In genomic region chr8:122836696-122837095, GRCm38 (mm10) we compare ENCODE assay signal across 28 mouse cellular contexts. TPM values are rescaled to one million over a fixed set of nuclear protein-coding genes. Genes with fewer than 3 reads are reported as not detected.
DNase-seq lines count a peak whose midpoint lies in the region; ATAC-seq and TF ChIP-seq lines count a peak whose summit lies in the region.
"Had no signal": no experiment of that assay in that cellular context is flagged by ENCODE, and none has a peak within 500 bp of the region (broad histone marks: within the 10 kb centered on the region; RNA-seq: fewer than 3 reads in every experiment).

No protein-coding gene starts in this region.

- no peak for DNase-seq in liver, postnatal 0 days
- DNase-seq in layer of hippocampus, adult 9-11 months = no peak
- no peak for DNase-seq in right cerebral cortex, postnatal 14 days
- DNase-seq: adrenal gland, postnatal 10 days; adrenal gland, postnatal 36 days; cerebellum, adult 18-20 months; cerebellum, adult 9-10 months; cerebellum, postnatal 14 days; gastrocnemius, adult 2 months; gastrocnemius, postnatal 14 days; heart, adult 11 months; heart, postnatal 10 days; heart, postnatal 36 days had no signal

- no peak for TF ChIP-seq CTCF in E14TG2a.4 (conservative IDR thresholded peaks at IDR 0.05; ENCODE audit: low read length)
- TF ChIP-seq CTCF in liver, postnatal 0 days (IDR thresholded peaks at IDR 0.05; ENCODE audit: low read depth) = no peak

- WGBS in intestine, embryonic 15.5 days = 78% methylated on average over 13 of the region's 13 CpGs
- 72% methylated on average over 13 of the region's 13 CpGs for WGBS in intestine, embryonic 16.5 days
- 70% methylated on average over 13 of the region's 13 CpGs for WGBS in liver, embryonic 15.5 days (ENCODE audit: insufficient replicate concordance)
- WGBS in liver, embryonic 12.5 days (ENCODE audit: insufficient replicate concordance) = 69% methylated on average over 13 of the region's 13 CpGs
- 73% methylated on average over 13 of the region's 13 CpGs for WGBS in liver, postnatal 0 days (ENCODE audit: insufficient replicate concordance)

- H3K9me3 ChIP-seq in intestine, embryonic 15.5 days = no peaks in the 10 kb centered on the region
- H3K9me3 ChIP-seq in intestine, embryonic 16.5 days (ENCODE audit: control insufficient read depth, low read length) = no peaks in the 10 kb centered on the region
- no peaks in the 10 kb centered on the region for H3K9me3 ChIP-seq in liver, embryonic 15.5 days (replicated peaks)
- H3K9me3 ChIP-seq in liver, embryonic 12.5 days (replicated peaks) = no peaks in the 10 kb centered on the region
- no peaks in the 10 kb centered on the region for H3K9me3 ChIP-seq in E14TG2a.4 (ENCODE audit: low read length)
- no peaks in the 10 kb centered on the region for H3K9me3 ChIP-seq in liver, postnatal 0 days (ENCODE audit: low read length)
- H3K9me3 ChIP-seq: forebrain, embryonic 10.5 days; forebrain, embryonic 13.5 days; G1E; heart, embryonic 12.5 days; heart, embryonic 15.5 days; hindbrain, embryonic 10.5 days; hindbrain, embryonic 13.5 days had no signal

- no peak overlapping the region for H3K4me2 ChIP-seq in intestine, embryonic 15.5 days (replicated peaks)
- no peak overlapping the region for H3K4me2 ChIP-seq in intestine, embryonic 16.5 days (ENCODE audit: low read depth, low read length)
- H3K4me2 ChIP-seq in liver, embryonic 15.5 days = no peak overlapping the region
- H3K4me2 ChIP-seq in liver, embryonic 12.5 days = no peak overlapping the region
- no peak overlapping the region for H3K4me2 ChIP-seq in liver, postnatal 0 days (ENCODE audit: low read depth, low read length)
- H3K4me2 ChIP-seq: forebrain, embryonic 13.5 days; heart, embryonic 12.5 days; heart, embryonic 15.5 days; hindbrain, embryonic 13.5 days had no signal

- no peak overlapping the region for H3K9ac ChIP-seq in intestine, embryonic 15.5 days
- H3K9ac ChIP-seq in intestine, embryonic 16.5 days (ENCODE audit: low read depth, low read length) = no peak overlapping the region
- no peak overlapping the region for H3K9ac ChIP-seq in liver, embryonic 15.5 days
- H3K9ac ChIP-seq in liver, embryonic 12.5 days = no peak overlapping the region
- no peak overlapping the region for H3K9ac ChIP-seq in liver, postnatal 0 days (replicated peaks)
- H3K9ac ChIP-seq: forebrain, embryonic 13.5 days; heart, embryonic 12.5 days; heart, embryonic 15.5 days; hindbrain, embryonic 13.5 days had no signal

- no peak overlapping the region for H3K27ac ChIP-seq in intestine, embryonic 15.5 days
- H3K27ac ChIP-seq in intestine, embryonic 16.5 days (ENCODE audit: low read length) = no peak overlapping the region
- no peak overlapping the region for H3K27ac ChIP-seq in liver, embryonic 15.5 days (replicated peaks)
- H3K27ac ChIP-seq in liver, embryonic 12.5 days = no peak overlapping the region
- no peak overlapping the region for H3K27ac ChIP-seq in liver, postnatal 0 days (ENCODE audit: low read depth)
- H3K27ac ChIP-seq: forebrain, embryonic 10.5 days; forebrain, embryonic 13.5 days; gastrocnemius, adult 2 months; heart, embryonic 15.5 days; hindbrain, embryonic 10.5 days; hindbrain, embryonic 13.5 days; hindbrain, postnatal 0 days had no signal

- H3K27me3 ChIP-seq in intestine, embryonic 15.5 days (replicated peaks) = no peaks in the 10 kb centered on the region
- H3K27me3 ChIP-seq in intestine, embryonic 16.5 days (replicated peaks; ENCODE audit: control insufficient read depth, insufficient read depth, low read length) = no peaks in the 10 kb centered on the region
- peaks cover 47% of the 10 kb centered on the region for H3K27me3 ChIP-seq in liver, embryonic 15.5 days
- peaks cover 41% of the 10 kb centered on the region for H3K27me3 ChIP-seq in liver, embryonic 12.5 days (replicated peaks)
- H3K27me3 ChIP-seq in E14TG2a.4 (ENCODE audit: insufficient read depth, low read length) = peaks cover 2% of the 10 kb centered on the region; the same call in 1 of the 2 replicates
- no peaks in the 10 kb centered on the region for H3K27me3 ChIP-seq in liver, postnatal 0 days (ENCODE audit: insufficient read depth, low read length)

- no peak for TF ChIP-seq EP300 in liver, postnatal 0 days (IDR thresholded peaks at IDR 0.05; ENCODE audit: low read depth)

- no peaks in the 10 kb centered on the region for H3K4me1 ChIP-seq in intestine, embryonic 15.5 days (replicated peaks)
- H3K4me1 ChIP-seq in intestine, embryonic 16.5 days (ENCODE audit: control insufficient read depth, insufficient read depth, low read length) = no peaks in the 10 kb centered on the region
- peaks cover 10% of the 10 kb centered on the region; the same call in 1 of the 2 replicates for H3K4me1 ChIP-seq in liver, embryonic 15.5 days (replicated peaks)
- no peaks in the 10 kb centered on the region for H3K4me1 ChIP-seq in liver, embryonic 12.5 days
- H3K4me1 ChIP-seq in E14TG2a.4 (replicated peaks; ENCODE audit: low read depth, low read length) = peaks cover 28% of the 10 kb centered on the region
- H3K4me1 ChIP-seq in liver, postnatal 0 days (ENCODE audit: insufficient read depth) = 0 out of 2 replicates have a peak, but pooled peaks cover 3% of the 10 kb centered on the region
- H3K4me1 ChIP-seq: forebrain, embryonic 13.5 days; heart, embryonic 15.5 days; hindbrain, embryonic 13.5 days had no signal

- peak; percentile 49; the same call in 1 of the 2 replicates for ATAC-seq in intestine, embryonic 15.5 days
- no peak for ATAC-seq in intestine, embryonic 16.5 days
- ATAC-seq in liver, embryonic 15.5 days (ENCODE audit: insufficient read depth) = peak; percentile 22; the same call in 1 of the 2 replicates
- no peak for ATAC-seq in liver, embryonic 12.5 days
- ATAC-seq in liver, postnatal 0 days = peak; percentile 87
- ATAC-seq: activated CD4-positive, CD25-positive, alpha-beta regulatory T cell, adult 4 months; forebrain, embryonic 13.5 days; forebrain, embryonic 16.5 days; hindbrain, postnatal 0 days had no signal

- H3K4me3 ChIP-seq in intestine, embryonic 15.5 days (replicated peaks) = no peak overlapping the region
- H3K4me3 ChIP-seq in intestine, embryonic 16.5 days (ENCODE audit: low read length) = no peak overlapping the region
- no peak overlapping the region for H3K4me3 ChIP-seq in liver, embryonic 15.5 days (replicated peaks)
- no peak overlapping the region for H3K4me3 ChIP-seq in liver, embryonic 12.5 days
- H3K4me3 ChIP-seq in E14TG2a.4 (replicated peaks; ENCODE audit: low read length) = peak overlapping the region; percentile 10; the same call in 1 of the 2 replicates
- no peak overlapping the region for H3K4me3 ChIP-seq in liver, postnatal 0 days (ENCODE audit: low read depth, low read length)
- H3K4me3 ChIP-seq: forebrain, embryonic 10.5 days; forebrain, embryonic 13.5 days; gastrocnemius, adult 2 months; heart, embryonic 12.5 days; heart, embryonic 15.5 days; hindbrain, embryonic 10.5 days; hindbrain, embryonic 13.5 days had no signal

- no peaks in the 10 kb centered on the region for H3K36me3 ChIP-seq in intestine, embryonic 15.5 days
- no peaks in the 10 kb centered on the region for H3K36me3 ChIP-seq in intestine, embryonic 16.5 days (ENCODE audit: control insufficient read depth, insufficient read depth, low read length)
- H3K36me3 ChIP-seq in liver, embryonic 15.5 days (replicated peaks) = no peaks in the 10 kb centered on the region
- no peaks in the 10 kb centered on the region for H3K36me3 ChIP-seq in liver, embryonic 12.5 days
- H3K36me3 ChIP-seq in E14TG2a.4 (ENCODE audit: insufficient read depth, low read length) = no peaks in the 10 kb centered on the region
- no peaks in the 10 kb centered on the region for H3K36me3 ChIP-seq in liver, postnatal 0 days (replicated peaks; ENCODE audit: insufficient read depth, low read length)
- H3K36me3 ChIP-seq: forebrain, embryonic 10.5 days; G1E; heart, embryonic 12.5 days; heart, embryonic 15.5 days; hindbrain, embryonic 10.5 days; hindbrain, embryonic 13.5 days had no signal

RNA-seq across cellular contexts. Expression of gene Cdh15, which starts 11.1 kb away (rescaled TPM):
- 0.23 and 0.49 TPM in 2 replicates for polyA plus RNA-seq in intestine, embryonic 15.5 days (2015; fragmentation: Nextera tagmentation; extraction: Ambion mirVana)
- 0.11 and 0.24 TPM in 2 replicates for polyA plus RNA-seq in intestine, embryonic 16.5 days (2015; fragmentation: Nextera tagmentation; extraction: Ambion mirVana)
- polyA plus RNA-seq in liver, embryonic 15.5 days (2015; fragmentation: Nextera tagmentation; extraction: Ambion mirVana) = 0.67 and 0.85 TPM in 2 replicates
- polyA plus RNA-seq in liver, embryonic 12.5 days (2016; fragmentation: Nextera tagmentation; extraction: Ambion mirVana) = 0.17 and 0.66 TPM in 2 replicates
- 0.05 TPM in 1 of 2 replicates, not detected in the other for polyA plus RNA-seq in liver, postnatal 0 days (2015; fragmentation: Nextera tagmentation; extraction: Ambion mirVana)
- polyA plus RNA-seq: G1E had no signal

Comparison
In these comparisons a context has a peak if more than half of its experiments do, and no peak if none do; other contexts are left out.
1. ATAC-seq: peak in intestine, embryonic 15.5 days (single experiment), liver, embryonic 15.5 days (single experiment) and liver, postnatal 0 days (single experiment); none in intestine, embryonic 16.5 days (single experiment) and liver, embryonic 12.5 days (single experiment).